Mouse (Mus musculus) C2C12 (cell line): Measurements from ENCODE around the gene Tmprss9. TPM values are rescaled to one million over a fixed set of nuclear protein-coding genes. Genes with fewer than 3 reads are reported as not detected.

Source experiments
- H3K27me3 ChIP-seq: one replicate; pipeline ENCODE4 v1.6.1; 2011; ENCODE audit not compliant: control insufficient read depth, insufficient read depth, insufficient read length
- H3K36me3 ChIP-seq: one replicate; pipeline ENCODE4 v1.6.1; 2011; ENCODE audit not compliant: control insufficient read depth, insufficient read depth
- H3K4me3 ChIP-seq: one replicate; pipeline ENCODE4 v1.5.1; 2011; ENCODE audit warnings: mild to moderate bottlenecking, control low read depth; ENCODE audit not compliant: poor library complexity, insufficient read depth, severe bottlenecking
- H3K79me2 ChIP-seq: one replicate; pipeline ENCODE4 v1.6.1; 2011; ENCODE audit not compliant: control insufficient read depth, insufficient read depth
- H3K79me3 ChIP-seq: one replicate; pipeline ENCODE4 v1.6.1; 2011; ENCODE audit warnings: low read depth, control low read depth
- H3ac ChIP-seq: one replicate; pipeline ENCODE3; 2011; ENCODE audit warnings: low read depth; ENCODE audit not compliant: control insufficient read depth, insufficient read length
- CEBPB ChIP-seq: IDR thresholded peaks from one replicate; pipeline ENCODE4 v1.6.1; 2011; ENCODE audit warnings: low read depth, mild to moderate bottlenecking, control low read depth, moderate library complexity
- CTCF ChIP-seq: IDR thresholded peaks from one replicate; pipeline ENCODE4 v1.5.1; 2011; ENCODE audit not compliant: control insufficient read depth, insufficient read depth, insufficient read length
- FOSL1 ChIP-seq: IDR thresholded peaks from one replicate; pipeline ENCODE4 v1.8.0; 2011; ENCODE audit warnings: mild to moderate bottlenecking, low read length; ENCODE audit not compliant: poor library complexity, insufficient read depth, severe bottlenecking
- MAX ChIP-seq: IDR thresholded peaks from one replicate; pipeline ENCODE4 v1.6.1; 2011; ENCODE audit warnings: mild to moderate bottlenecking, control low read depth
- MYOD1 ChIP-seq: IDR thresholded peaks from one replicate; pipeline ENCODE4 v1.6.1; 2011; ENCODE audit warnings: low read depth; ENCODE audit not compliant: control insufficient read depth, insufficient read length
- MYOG ChIP-seq: IDR thresholded peaks from one replicate; pipeline ENCODE4 v1.6.1; 2011; ENCODE audit not compliant: control insufficient read depth, insufficient read length; ENCODE audit errors: extremely low read depth
- USF1 ChIP-seq: IDR thresholded peaks from one replicate; pipeline ENCODE4 v1.6.1; 2011; ENCODE audit warnings: low read depth, mild to moderate bottlenecking, control low read depth, moderate library complexity
- polyA plus RNA-seq: library from polyadenylated mRNA; unstranded; fragments of >200 nt; fragmentation: generic; extraction: Trizol; gene quantifications from one replicate; pipeline ENCODE4 v1.2.1, GENCODE M21; 2012; ENCODE audit warnings: missing spikeins

Gene Tmprss9
- polyA plus RNA-seq, 1 experiment: 0.02 TPM

DNA sequence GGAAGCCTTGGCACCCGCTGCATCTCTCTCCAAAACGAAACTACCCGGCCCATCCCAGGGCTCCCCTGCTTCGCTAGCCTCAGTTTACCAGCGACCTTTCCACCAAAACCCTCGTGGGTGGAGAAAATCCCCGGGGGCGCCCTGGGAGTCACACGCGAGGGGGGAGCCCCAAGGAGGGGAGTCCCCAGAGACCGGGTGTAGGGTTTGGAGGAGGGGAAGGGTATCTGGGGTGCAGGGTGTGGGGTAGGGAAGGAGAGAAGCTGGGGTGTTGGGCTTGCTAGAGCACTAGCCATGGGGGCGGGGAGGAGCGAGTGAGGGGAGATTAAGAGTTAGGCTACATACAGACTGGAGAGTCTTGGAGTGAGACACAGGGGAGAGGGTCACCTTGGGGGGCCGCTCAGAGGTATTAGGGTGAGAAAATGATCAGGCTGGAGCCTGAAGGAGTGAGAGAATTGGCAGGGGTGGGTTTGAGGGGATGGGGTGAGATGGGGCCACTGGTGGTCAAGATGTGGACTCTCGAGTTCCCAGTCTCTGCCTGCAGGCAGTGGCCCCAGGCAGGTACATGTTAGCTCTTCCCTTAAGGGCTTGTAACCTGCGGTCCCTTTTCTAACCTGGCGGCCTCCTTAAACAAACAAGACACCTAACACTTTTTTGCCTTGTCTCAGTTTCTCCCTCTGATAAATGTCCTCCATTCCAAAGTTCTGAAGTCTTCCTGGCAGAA is 61.2 kb downstream of the Tmprss9 start:
- H3ac ChIP-seq: no peak overlapping the region
- H3K79me3 ChIP-seq: peaks cover 9% of the 10 kb centered on the region
- H3K27me3 ChIP-seq: no peaks in the 10 kb centered on the region
- peaks cover 6% of the 10 kb centered on the region for H3K36me3 ChIP-seq
- no peak for TF ChIP-seq CEBPB
- H3K79me2 ChIP-seq: peaks cover 19% of the 10 kb centered on the region
- H3K4me3 ChIP-seq: peak overlapping the region; percentile 28

- Histone ChIP-seq H3K4me3 (no peak overlapping the region), H3K27me3 (no peaks in the 10 kb centered on the region)
- TF ChIP-seq USF1 (no peak), CEBPB (peak; percentile 42), MYOG (no peak), MYOD1 (no peak), FOSL1 (no peak)
These were observed 61.9 kb downstream of the Tmprss9 start for GRCm38 (mm10) chr10:80933421-80933979.

GRCm38 (mm10) chr10:80934136-80934985 is 62.7 kb downstream of the Tmprss9 start:
- Histone ChIP-seq H3ac (no peak overlapping the region), H3K79me3 (peaks cover 9% of the 10 kb centered on the region), H3K36me3 (peaks cover 6% of the 10 kb centered on the region), H3K4me3 (no peak overlapping the region), H3K79me2 (peaks cover 19% of the 10 kb centered on the region), H3K27me3 (no peaks in the 10 kb centered on the region)
- TF ChIP-seq USF1: no peak
- no peak for TF ChIP-seq MYOG
- TF ChIP-seq FOSL1: no peak
- no peak for TF ChIP-seq MYOD1
- no peak for TF ChIP-seq CTCF
- no peak for TF ChIP-seq MAX
- no peak for TF ChIP-seq CEBPB

More at GRCm38 (mm10) chr10:80933421-80933979, 61.9 kb downstream of the Tmprss9 start:
- peaks cover 19% of the 10 kb centered on the region for H3K79me2 ChIP-seq
- peaks cover 9% of the 10 kb centered on the region for H3K79me3 ChIP-seq
- no peak overlapping the region for H3ac ChIP-seq
- peaks cover 6% of the 10 kb centered on the region for H3K36me3 ChIP-seq

GRCm38 (mm10) chr10:80935241-80935640 is 63.6 kb downstream of the Tmprss9 start:
- TF ChIP-seq CEBPB (peak; percentile 88), MYOG (no peak)
- H3K4me3 ChIP-seq: no peak overlapping the region
- H3K79me2 ChIP-seq: peaks cover 15% of the 10 kb centered on the region
- H3K79me3 ChIP-seq: peaks cover 6% of the 10 kb centered on the region
- no peak overlapping the region for H3ac ChIP-seq
- H3K36me3 ChIP-seq: peaks cover 6% of the 10 kb centered on the region
- no peaks in the 10 kb centered on the region for H3K27me3 ChIP-seq

GRCm38 (mm10) chr10:80935698-80936097 is 64.0 kb downstream of the Tmprss9 start:
- Histone ChIP-seq H3ac (no peak overlapping the region), H3K36me3 (peaks cover 6% of the 10 kb centered on the region), H3K79me2 (peaks cover 10% of the 10 kb centered on the region), H3K4me3 (no peak overlapping the region), H3K27me3 (no peaks in the 10 kb centered on the region), H3K79me3 (peaks cover 3% of the 10 kb centered on the region)
- TF ChIP-seq USF1 (no peak), MYOD1 (no peak), CTCF (no peak), MAX (no peak), FOSL1 (no peak), MYOG (no peak)
